Mouse (Mus musculus): ENCODE data around the gene Pla2g4b. TPM values are rescaled to one million over a fixed set of nuclear protein-coding genes. Genes with fewer than 3 reads are reported as not detected.

The Pla2g4b gene
- total RNA-seq, 2 experiments from 2014 or later: 1.1 to 4.0 TPM

DNA sequence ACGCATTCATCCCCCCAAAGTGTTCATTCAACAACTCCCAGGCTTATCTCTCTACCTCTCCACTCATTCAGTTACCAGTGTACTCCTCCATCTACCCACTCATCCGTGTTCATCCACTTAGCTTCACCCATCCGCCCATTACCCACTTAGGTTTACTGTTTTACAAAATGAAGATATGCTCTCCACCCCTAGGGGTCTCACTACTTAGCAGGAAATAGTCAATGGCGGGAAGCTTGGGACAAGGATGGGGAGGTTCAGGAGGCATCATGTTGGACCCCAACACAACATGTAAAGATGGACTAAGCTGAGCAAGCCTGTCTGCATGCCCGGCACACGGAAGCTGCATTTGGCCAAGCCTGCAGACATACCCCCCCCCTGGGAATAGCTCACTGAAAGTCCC is 31.4 kb downstream of the Pla2g4b start:
- no peak for DNase-seq

DNA sequence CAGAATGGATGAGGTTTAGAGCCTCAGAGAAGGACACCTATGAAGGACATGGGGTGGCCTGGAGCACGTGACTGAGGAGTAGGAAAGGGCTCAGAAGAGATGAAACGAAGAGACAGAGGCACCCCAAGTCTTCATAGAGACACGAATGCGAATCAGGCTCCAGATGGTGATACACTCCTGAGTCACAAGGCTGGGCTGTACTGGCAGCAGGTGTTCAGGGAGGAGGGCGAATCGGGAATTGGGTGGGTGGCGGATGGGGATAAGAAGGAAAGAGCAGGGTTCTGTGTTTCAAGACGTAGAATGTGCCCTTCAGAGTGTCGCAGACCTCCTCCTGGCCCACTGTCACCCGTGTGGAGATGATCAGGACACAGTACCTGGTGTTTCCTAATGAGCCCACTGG is 32.0 kb downstream of the Pla2g4b start:
- DNase-seq: no peak

DNA sequence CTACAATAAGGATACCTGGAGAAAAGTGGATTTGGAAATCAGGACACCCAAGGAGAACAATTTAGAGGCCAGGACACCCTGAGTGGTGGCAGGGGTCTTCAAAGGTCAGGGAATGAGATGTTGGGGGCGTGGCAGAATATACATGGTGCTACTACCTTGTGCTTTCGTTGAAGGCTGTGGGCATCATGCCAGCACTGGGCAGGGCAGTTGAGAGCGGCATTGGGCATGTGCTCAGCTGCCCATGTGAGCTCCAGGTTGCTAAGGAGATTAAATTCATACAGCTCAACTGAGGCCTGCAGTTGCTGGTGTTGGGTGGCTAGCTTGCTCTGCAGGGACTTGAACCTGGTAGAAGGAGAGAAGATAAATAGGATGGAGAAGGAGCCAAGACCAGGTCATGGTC is 33.0 kb downstream of the Pla2g4b start:
- DNase-seq: peak; percentile 51

DNA sequence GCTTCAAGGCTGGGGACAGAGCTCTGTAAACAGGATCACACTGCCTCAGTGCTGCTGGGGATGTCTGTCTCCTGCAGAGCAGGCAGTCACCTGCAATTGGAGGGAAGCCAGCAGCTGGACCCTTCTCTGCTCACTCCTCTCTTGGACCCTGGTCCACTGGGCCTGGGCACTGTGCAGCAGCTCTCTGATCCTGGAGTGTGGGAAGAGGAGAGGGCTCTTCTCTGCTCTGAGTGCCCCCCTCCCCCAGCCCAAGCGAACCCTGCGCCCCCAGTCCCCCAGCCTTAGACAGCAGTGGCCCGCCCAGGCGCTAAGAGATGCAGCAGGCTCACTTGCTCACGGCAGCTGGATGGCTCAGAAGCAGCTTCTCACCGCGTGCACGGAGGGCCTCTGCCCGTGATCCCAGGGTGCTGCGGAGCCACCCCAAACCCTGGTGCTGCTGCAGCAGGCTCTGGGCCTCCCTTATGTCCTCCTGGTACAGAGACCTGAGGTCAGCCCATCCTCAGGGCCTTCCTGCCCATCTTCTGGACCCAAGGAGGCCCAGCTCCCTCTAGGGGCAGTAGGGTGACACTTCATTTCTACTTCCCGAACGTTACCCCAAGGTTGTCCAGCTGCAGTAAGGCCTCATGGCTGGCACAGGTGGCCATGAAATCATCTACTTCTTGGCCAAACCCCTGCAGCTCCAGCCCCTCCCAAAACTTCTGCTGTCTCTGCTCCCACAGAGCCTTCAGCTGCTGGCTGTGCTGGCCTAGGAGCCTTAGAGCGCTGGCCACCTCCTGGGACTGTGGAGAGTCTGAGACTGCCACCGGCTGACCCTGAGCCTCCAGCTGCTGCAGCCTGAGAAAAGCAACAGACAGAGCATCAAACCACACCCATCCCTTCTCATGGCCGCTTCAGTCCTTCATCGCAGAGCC is 35.6 kb downstream of the Pla2g4b start:
- DNase-seq: peak; percentile 68

DNA sequence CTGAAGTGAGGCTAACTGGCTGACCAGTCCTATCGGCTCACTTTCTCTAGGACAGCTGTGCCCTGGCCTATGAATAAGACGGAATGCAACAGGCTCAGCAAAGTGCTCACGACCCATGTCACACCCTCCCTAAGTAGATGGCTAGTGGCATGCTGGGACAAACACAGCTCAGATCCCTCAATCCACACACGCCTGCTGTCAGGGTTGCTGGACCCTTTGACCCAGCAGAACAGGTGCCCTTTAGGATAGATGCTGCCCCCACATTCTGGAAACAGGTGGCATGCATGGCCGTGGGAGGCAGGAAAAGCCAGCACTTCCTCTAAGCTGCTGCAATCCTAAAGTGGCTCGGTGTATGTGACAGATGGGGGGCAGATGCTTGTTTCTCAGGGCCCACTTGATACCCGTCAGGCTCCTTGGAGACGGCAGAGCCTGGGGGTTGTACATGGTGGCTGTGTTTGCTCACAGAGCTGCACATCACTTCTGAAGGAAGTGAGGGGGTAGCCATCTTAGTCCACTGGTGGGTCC is 36.3 kb downstream of the Pla2g4b start:
- no peak for DNase-seq

DNA sequence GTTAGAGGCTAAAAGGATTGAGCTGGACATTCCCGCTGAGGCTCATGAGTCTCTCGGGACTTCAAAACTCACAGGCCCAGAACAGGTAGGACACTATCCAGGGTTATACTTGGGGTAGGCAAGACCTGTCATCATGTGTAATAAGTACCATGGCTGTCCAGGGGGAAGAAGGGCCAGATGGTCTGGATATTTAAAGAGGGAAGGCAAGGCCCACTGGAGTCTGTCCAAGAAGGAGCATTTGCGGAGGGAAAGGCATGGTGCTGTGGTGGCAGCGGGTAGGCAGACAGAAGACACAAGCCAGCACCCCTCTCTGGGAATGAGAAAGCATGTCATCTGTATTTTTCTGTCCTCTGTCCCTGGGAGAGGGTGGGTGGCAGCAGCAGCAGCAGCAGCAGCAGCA is 40.9 kb downstream of the Pla2g4b start:
- no peak for DNase-seq

DNA sequence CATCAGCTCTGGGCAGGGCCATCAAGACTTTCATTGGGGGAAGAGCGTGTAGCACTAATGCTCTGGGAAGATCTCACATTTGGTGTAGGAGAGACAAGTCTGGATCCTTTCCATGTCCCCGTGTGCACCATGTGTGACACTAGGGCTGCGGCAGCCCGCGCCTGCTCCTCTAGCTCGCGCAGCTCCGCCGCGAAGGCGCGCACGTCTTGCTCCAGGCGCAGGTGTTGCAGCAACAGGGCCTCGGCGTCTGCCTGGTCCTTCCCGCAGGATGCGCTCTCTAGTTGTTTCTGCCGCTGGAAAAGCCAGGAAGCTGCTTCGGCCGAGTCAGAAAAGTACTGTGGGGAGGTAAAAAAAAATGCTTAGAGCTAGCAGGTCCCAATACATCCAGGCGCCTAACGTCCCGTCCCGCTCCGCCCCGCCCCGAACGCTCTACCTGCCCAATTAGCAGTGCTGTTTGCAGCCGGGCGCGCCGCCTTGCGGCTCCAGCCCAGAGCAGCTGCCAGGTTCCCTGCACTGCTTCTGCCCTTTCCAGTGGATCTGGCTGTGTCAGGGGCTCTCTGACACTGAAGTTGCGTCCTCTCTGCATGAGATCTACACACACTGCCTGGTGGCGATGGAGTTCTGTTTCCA is 43.0 kb downstream of the Pla2g4b start:
- DNase-seq: peak; percentile 74

DNA sequence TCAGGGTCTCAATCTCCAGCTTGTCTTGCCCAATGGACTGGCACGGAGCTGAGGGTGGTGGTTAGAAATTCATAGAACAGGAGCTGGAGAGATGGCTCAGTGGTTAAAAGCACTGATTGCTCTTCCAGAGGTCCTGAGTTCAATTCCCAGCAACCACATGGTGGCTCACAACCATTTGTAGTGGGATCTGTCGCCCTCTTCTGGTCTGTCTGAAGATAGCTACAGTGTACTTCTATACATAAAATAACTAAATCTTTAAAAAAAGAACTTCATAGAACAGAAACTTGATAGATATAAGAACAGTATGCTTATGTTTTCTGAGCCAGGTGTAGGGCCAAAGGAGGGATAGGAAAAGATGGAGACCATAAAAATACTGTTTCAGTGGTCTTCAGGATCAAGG is 49.2 kb downstream of the Pla2g4b start:
- no peak for DNase-seq

DNA sequence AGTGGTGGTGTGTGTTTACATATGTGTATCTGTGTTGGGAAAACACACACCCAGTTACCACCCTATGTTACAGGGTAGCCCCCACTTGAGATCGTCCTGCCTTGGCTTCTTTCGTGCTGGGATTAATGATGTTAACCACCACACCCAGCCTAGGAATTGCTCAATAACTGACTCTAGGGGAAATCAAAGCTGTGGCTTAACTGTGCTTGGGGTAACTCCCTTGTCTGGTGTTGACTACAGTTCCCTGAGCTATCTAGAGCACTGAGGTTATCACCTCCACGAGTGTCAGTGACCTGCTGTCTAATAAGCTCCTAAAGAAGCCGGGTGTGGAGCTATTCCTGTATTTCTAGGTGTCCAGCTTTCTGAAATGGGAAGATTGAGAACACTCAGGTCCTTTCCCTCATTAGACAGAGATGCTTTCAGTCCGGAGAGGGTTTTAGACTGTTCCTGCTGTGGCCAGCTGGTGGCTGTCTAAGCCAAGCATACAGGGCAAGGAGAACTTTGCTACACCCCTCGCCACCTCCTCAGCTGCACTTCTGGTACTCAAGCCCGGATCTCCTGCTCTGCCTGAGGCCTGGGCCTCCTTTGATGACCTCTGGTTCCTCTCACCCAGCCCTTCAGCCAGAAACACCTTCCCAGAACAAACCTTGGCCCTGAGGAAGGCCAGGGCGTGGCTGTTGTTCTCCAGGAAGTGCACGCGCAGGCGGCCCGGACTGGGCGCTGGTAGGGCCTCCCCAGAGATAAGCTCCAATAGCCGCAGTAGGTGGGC is 51.6 kb downstream of the Pla2g4b start:
- DNase-seq: peak; percentile 57

DNA sequence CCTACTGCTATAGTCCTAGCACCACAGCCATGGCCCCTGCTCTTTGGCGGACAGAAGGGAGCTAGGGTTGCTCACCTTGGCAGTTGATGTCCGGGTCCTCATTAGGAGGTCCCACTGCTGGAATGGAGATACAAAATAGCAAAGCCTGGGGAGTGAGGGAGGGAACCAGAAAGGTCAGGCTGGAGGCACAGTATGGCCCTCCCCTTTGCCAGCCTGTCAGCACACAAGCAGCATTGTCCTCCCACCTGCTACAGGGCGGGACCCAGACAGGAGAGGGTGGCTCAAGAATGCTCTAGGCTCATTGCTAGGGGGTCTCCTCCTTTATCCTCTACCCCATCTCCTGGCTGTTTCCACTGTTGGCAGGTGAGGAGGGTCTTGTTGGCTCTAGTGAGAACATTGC is 52.8 kb downstream of the Pla2g4b start:
- no peak for DNase-seq

DNA sequence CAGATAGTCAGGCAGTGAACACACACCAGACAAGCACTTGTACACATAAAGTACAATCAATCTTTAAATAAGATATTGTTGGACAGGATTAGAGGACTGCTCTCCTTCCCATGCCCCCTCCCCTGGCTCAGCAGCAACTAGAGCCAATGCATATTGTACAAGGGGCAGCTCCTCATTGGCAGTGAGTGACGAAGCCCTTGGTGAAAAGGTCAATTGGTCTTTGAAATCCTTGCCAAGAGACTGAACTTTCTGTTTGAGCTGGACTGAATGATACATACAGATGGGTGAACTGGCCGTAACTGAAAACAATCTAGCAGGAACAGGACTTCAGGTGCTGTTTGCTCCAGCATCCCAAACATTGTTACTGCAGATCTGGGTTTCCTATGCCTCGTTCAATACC is 54.2 kb downstream of the Pla2g4b start:
- DNase-seq: peak; percentile 37

DNA sequence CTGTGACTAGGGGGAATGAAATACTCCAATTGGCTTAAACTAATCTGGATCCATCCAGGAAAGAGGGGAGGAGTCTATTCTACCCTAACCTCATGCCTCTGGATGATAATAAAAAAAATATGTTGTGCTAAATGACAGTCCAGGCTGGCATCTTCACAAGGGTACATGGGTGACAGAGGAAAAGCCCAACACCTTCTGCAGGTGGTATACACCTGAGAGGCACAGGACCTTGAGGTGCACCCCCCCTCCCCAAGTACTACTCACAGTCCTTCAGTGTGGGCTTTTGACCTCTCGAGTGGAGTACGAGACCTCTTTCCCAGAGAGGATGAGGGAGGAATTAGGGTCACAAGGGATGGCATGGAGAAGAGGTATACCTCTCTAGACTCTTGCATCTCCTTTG is 54.7 kb downstream of the Pla2g4b start:
- DNase-seq: no peak

DNA sequence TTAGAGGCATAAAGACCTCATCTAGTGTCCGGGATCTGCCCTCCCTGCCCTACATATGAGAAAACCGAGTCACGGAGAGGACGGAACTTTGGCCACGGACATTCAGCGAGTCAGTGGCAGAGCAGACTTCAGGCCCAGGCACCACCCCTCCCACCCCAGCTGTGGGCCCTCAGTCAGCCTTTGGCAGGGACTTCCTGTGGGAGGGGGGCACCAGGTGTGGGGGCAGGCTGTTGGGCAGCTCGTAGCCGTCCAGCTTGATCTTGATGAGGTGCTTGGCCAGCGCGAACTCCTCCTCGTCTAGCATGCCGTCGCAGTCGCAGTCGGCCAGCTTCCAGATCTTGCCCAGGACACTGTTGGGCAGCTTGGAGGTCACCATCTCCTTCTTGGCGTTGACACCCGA is 57.8 kb downstream of the Pla2g4b start:
- no peak for DNase-seq

Small RNA genes lying within 50 kb of the gene (microRNA-seq; reads per million reads assigned to microRNA genes)
- not detected for gene Mir7665

Other genes with a start within 250 kb of the Pla2g4b start
- 10 to 100 TPM; 17.0 to 21.6 TPM for gene Rpap1, start 245.9 kb upstream of the Pla2g4b start, total RNA-seq (2021)
- gene Tyro3, start 235.7 kb upstream of the Pla2g4b start, total RNA-seq (2021): 1 to 10 TPM; 6.0 to 8.8 TPM
- 10 to 100 TPM; 45.1 to 54.9 TPM for gene Mga, start 136.2 kb upstream of the Pla2g4b start, total RNA-seq (2021)
- 10 to 100 TPM; 12.0 to 15.3 TPM for gene Mapkbp1, start 60.7 kb upstream of the Pla2g4b start, total RNA-seq (2021)
- 10 to 100 TPM in 1 of 2 experiments, 1 to 10 TPM in 1; 9.3 to 11.9 TPM for gene Jmjd7, start 5.9 kb upstream of the Pla2g4b start, total RNA-seq (2021)
- 1 to 10 TPM in 1 of 2 experiments, under 1 TPM in 1; 0.69 to 4.7 TPM for gene Gm28042, start 5.9 kb upstream of the Pla2g4b start, total RNA-seq (2021)
- gene Ehd4, start 121.2 kb downstream of the Pla2g4b start, total RNA-seq (2021): 10 to 100 TPM; 38.0 to 39.6 TPM
- gene Pla2g4e, start 211.9 kb downstream of the Pla2g4b start, total RNA-seq (2021): 1 to 10 TPM in 1 of 2 experiments, under 1 TPM in 1; 0.99 to 3.6 TPM